Mouse (Mus musculus) Muller cell, postnatal 12 days (primary cell): ENCODE measurements at regions not wholly inside any gene's neighbourhood (a gene's known extent, or its start where the extent isn't known, plus 50 kb on each side); places are given as distances from the start of the nearest gene placed in this dataset.

Experiments used
- DNase-seq: peaks from one replicate; pipeline ENCODE4 v3.0.0-alpha.2; 2015; ENCODE audit errors: inconsistent ontology term

DNA sequence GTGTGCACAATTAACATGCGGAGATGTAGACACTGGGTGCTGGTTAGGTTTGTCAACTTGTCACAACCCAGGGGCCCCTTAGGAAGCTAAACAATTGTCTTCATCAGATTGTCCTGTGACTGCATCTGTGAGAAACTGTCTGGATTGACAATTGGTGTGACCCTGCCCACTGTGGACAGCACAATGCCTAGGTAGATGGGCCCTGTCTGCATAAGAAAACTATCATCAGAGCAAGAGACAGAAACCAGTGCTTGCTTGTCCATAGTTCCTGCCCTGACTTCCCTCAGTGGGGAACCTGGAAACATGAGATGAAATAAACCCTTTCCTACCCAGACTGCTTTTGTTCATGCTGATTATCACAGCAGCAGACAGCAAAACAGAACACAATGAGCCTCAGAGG is 63.5 kb upstream of the Tyw5 start:
- no peak for DNase-seq

DNA sequence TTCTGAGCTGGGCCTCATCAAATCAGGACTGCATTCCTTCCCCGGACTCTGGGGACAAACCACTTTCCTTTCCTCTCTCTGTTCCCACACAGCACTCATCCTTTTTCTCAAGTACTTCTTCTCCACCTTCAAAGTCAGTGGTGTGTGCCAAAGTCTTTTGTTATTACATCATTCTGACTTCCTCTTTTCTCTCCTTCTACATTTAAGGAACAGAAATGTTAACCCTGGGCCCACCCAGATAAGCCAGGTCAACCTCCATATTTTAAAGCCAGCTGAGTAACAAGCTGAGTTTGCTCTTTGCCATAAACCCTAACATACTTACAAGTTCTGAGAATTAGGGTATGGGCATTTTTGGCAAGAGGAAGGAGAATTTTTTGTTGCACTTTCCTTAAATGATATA is 65.3 kb upstream of the Tyw5 start:
- DNase-seq = no peak

DNA sequence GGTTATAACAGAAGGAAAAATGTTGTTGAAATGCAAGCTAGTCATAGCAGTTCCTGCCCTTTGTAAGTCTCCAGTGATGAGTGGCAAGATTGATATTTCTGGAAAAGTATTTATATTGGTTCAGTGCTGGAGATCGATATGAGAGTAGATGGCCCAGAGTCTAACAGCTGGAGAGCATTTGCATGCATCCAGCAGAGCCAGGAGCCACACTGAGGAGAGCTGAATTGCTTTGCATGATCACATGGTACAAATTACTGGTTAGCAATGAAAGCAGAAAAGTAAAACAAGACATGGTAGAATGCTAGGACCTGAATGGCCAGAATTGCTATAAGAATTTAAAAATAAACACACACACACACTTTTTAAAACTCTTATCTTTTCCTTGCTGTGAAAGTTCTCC is 70.8 kb upstream of the Tyw5 start:
- no peak for DNase-seq

DNA sequence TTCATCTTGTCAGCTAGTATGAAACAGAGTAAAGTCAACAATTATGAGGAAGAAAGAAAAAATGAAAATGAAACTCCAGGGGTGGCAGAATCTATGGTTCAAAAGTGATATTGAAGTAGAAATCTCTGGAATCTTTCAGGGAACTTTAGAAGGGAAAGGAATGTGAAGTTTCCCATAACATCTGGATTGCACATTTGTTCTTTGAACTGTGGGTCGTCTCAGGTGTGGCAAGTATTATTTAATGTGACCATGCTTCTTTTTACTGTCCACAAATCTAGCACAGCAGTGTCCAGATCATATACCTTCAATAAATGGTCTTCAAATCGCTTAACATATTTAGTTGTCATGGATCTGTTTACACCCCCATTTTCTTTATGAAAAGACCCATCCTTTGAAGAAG is 71.2 kb upstream of the Tyw5 start:
- no peak for DNase-seq

DNA sequence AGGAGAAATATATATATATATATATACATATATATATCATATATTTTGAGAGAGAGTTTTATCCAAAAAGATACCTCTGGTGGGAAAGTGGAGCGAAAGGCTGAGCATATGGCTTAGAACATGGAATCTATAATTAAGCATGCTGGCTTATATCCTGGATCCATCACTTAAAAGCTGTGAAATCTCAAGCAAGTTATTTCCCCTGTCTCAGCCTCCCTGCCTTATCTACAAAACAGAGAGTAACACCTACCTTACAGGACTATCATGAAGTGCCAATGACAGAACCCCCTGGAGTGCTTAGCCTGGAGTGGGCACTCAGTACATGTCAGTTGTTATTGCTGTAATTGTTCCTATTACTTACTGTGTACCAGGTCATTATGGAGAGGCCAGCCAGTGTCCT is 71.9 kb upstream of the Tyw5 start:
- no peak for DNase-seq

DNA sequence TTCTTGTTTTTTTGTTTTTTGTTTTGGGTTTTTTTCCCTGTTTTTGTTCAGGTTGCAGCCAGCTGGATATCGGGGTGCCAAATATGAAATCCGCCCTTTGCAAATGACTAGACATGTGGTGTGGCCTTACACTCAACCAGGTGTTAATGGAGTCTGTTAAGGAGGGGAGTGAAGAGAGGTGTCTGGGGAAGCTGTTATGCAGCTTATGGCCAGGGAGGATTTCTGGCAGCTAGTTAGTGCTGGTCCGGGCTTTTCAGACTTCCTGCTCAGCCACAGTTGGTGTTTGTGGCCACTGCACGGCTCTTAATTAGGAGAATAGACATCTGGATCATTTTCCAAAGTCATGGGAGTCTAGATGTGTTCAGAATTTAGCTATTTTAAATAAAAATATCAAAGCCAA is 72.7 kb upstream of the Tyw5 start:
- no peak for DNase-seq

DNA sequence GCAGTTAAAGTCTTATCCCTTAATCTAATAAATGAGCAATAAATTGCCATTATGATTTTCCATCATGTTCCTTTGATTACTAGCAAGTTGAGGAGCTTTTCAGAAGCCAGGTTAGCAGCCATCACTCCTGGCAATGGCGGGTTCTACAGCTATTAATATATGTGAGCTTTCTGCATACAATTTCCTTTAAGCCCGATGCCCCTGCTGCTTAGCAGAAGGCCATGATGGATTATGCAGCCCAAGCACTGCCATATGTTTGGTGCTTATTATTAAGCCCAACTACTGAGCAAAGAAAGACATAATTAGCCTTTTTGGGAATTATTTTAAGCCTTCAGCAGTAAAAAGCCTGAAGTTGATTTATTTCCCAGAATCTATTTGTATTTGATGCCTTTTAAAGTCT is 82.3 kb upstream of the Tyw5 start:
- DNase-seq = no peak

DNA sequence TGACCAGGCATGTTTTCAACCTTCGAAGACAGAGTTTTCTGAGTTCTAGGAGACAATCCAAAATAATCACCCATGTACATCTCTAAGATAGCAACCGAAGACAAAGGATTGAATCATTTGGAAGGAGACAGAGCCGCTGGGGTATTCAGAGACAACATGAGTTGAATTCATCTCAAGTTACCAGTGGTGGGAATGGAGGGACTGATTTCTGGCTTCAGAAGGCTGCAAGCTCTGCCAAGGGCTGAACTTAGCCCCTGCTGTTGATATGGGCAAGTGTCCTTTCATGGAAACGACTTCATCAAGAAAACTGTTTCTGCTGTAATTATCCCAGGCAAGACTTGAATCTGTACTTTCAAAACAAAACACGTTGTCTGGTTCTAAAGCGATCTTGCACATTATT is 82.7 kb upstream of the Tyw5 start:
- DNase-seq = no peak

DNA sequence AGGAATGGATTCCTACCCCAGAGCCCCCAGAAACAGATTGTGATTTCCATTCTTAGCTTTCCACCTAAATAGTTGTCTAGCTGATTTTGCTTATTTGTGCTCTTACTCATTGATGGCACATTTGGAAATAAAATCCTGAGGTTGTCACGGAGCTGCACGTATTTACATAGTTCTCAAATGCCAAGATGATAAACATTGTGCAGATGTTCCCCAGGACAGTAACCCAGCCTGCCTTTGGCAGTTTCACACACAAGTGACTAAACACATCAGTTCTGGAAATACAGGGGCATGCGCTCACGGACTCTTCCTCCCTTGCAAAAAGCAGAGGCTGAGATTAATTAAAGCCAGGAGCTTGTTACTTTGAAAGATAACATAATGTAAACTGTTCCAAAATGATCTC is 83.1 kb upstream of the Tyw5 start:
- no peak for DNase-seq

DNA sequence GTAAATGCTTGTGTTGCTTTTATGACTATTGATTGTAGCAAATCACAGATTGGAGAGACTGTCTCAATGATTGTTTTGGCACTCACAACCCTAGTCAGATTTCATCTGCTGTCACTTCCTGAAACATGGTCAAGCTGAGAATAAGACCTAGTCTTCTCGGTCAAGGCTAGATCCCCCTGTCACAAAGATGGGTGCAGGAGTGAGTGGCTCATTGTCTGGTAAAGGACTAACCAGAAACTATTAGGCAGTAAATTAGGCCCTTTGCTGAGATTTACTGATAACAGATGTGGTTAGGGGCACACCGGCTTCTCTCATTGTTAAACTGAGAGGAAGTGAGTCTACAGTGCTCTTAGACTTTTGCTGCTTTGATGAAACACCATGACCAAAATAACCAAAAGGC is 85.8 kb upstream of the Tyw5 start:
- no peak for DNase-seq

DNA sequence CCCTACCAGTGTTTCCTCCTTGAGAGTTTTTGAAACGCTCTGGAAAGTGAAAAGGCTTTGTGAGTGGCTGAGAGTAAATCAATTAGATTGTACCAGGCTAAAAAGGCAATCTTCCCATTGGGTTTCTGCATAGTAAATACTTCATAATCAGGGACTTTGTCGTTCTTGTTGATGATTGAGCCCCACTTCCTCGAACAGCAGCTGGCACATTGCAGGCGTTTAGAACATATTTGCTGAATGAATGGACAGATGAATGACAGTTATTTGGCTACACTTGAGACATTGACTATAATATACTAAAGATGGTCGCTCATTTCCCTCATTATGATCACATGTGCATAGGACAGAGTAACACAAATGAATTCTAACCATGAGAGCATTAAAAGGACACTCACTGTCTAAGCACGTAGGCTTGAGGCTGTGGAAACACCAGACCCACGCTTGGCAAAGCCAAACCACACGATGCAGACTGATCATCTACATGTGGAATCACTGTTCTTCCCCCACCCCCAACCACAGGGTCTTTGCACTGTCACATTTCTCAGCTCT is 90.7 kb upstream of the Tyw5 start:
- DNase-seq = peak; percentile 94

DNA sequence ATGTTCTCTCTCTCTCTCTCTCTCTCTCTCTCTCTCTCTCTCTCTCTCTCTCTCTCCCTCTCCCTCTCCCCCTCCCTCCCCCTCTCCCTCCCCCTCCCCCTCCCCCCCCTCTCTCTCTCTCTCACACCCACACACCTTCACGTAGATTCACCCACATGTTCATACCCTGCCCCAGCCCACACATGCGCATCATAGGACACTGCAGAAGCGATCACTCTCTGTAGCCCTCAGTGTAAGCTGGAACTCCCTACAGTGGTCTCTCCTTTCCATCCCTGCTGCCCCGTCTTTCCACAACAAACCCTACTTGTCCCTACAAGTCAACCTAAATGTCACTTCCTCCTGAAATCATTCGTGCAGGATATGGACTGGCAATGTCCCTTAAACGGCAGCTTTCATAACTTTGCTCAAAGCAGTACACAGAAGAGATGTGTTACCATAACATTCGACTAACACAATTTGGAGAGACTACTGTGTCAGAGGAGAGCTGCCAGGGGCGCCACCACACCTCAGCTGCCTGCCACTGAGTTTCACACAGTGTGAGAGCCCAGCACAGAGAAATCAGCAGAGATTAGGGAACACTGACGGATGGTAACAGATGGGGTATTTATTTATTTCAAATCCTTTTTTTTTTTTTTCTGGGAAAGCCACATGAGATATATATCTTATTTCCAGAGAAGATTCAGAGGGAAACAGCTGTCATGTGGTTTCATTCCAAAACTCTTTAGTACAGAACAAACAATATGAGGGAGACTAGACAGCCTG is 103.6 kb upstream of the Tyw5 start:
- no peak for DNase-seq

DNA sequence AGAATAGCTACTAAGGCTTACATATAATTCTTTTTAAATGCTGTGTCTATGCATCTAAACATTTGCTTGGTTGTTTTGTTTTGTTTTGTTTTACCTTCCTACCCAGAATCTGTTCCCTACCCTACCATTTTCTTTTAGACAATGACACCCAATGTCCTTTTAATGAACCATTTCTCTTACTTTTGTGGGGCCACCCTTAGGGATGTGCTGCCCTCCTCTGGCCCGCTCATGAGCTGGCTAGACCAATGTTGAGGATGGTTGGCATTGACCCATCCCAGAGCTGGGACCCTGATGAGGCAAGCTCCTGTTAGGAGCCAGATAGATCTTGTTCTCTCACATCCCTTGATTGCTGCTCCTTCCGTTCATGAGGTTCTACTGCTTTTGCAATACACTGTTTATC is 105.0 kb upstream of the Tyw5 start:
- DNase-seq = no peak

DNA sequence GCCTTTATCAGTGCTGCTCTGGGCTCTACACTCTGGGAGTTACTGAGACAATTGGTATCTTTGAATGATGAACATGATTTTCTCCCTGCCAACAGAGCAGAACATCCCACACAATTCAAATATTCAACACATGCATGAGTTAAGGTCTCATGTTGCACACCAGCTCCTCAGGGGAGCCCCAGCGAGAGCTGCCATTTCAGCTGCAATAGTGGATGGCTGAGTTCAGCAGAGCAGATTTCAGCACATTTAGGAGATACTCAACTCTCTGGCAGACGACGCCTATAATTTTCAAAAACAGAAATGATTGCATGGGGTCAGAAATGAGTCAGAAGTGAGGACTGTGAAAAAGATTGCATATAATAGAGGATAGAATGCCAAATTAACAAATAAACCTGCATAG is 105.6 kb upstream of the Tyw5 start:
- no peak for DNase-seq

DNA sequence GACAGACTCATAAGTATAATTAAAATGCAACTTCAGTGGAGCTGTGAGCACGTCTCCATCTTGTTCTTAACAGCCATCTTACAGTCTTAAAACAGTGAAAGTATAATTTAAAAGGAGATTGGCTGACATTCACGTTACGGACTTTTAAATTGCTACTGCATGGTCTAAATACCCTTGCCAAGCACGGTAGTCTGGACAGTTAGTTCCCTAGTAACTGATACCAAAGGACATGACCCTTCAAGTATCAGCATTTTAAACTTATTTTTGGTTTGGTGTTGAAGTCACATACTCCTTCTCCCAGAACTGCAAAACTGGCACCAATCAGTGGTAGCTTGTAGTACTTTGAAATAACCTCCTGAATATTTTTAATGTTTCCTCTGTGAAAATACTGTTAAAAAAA is 119.1 kb upstream of the Tyw5 start:
- no peak for DNase-seq

DNA sequence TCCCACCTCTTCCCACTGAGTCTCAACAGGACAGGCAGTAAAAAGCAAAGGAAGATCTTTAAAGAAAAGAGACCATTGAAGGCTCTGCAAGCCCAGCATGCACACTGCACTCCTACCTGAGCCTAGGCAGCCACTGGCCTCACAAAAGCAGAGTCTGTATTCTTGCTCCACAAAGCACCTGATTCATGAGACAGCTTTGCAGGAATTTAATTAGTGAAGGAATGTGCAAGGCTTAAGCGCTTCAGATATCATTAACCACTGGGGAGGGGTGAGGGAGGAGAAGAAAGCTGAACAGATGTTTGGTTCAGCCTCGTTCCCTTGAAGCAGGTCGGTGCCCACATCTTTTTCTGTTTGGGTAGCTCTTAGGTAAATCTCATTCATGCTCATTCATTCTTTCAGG is 121.8 kb upstream of the Tyw5 start:
- DNase-seq = peak; percentile 53

DNA sequence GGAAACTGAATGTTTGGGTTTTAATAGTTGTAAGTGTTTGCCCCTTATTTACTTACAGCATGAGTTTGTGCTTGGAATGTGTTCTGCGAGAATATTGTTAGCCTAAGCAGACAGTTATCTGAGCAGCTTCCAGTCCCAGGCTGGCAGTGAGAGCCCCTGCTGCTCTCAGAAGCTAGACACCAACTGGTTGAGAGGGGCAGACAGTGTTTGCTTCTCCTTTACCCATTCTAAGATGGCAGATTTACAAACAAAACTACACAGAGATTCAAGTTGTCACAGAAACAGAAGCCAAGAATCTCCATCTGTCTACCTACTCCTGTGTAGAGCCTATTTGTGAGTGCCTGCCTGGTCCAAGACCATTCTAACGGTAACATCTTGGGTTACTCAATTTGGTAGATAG is 122.4 kb upstream of the Tyw5 start:
- DNase-seq = no peak

DNA sequence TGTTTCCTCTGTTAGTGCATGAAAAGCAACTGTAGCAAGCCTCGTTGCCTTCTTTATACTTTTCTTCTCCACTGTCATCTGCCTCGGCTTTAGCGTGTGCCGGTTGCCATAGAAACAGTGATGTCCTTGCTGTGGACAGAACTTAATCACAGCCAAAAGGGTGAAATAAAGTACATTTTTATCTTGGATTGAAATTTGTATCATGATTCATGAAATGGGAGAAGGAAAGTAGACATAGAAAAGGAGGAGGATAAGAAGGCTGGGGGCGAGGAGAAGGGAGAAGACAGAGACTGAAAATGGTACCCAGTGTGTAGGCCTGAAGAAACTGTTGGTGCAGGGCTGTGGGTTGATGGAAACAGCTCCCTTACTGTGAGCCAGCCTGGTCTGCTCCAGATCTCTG is 130.5 kb upstream of the Tyw5 start:
- DNase-seq = no peak

DNA sequence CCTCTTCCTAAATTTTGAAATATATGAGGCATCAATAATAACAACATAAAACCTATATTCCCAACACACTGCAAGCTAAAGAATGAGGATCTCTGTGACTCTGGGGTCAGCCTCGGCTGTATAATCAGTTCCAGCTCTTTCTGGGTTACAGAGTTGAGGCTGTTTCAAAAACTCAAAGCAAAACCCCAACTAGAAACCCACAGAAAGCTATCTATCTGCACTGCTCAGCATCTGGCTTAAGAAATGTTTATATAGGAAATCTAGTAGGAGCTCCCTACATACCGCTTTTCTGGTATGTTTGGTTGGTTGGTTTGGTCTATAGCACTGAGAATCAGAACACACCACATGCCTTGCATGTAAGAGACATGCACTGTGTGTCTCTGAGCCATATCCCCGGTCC is 137.8 kb upstream of the Tyw5 start:
- no peak for DNase-seq

DNA sequence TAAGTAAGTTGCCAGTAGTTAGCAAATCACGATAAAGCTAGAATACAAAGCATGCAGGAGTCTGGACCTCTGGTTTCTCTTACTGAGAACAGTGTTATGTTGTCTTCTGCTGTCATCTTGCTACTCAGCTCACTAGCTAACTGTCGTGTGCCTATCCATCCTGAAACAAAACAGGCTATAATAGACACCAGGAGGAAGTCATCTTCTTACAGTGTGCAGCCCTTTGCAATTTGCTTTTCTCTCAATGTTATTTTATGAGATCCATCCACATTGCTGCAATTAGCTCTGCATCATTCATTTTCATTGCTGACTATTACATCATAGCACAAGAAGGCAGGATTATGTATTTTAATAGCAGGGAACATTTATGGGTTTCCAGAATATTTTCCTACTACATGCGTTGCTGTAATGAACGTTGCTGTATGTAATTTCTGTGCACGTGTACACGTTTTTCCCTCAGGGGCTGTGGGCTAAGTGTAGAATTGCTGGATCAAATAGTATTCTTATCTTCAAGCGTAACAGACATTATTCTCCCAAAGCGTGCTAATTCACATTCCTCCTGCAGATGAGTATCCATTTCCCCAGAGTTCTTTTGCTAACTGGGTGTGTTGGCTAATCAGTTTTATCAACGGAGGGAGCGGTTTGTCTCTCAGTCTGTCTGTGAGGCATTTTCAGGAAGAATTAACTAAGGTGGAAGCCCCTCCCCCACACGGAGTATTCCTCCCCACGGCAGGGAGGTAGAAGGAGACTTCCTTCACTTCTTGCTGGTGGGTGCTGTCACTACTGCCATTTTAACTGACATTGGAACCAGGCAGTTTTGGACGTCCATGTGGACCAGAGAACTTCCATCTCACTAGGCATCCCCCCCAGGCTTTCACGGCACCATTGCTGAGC is 139.1 kb upstream of the Tyw5 start:
- no peak for DNase-seq

DNA sequence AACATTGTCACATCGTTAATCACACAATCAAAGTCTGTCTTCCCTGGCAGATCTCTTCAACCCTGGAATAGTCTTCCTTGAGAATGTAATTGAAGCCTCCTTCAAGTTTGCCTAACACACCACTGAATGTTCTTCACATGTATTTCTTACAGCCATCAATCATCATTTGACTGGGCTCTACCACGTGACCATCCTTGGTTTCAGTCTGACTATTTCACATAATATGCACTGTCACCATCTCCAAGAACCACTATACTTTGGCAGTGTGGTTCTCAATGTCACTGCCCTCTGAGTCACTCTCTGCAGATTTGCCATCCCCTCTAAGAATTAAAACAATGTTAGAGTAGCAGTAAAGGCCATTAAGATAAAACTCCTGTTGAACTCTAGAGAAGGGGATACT is 154.6 kb upstream of the Tyw5 start:
- DNase-seq = no peak

DNA sequence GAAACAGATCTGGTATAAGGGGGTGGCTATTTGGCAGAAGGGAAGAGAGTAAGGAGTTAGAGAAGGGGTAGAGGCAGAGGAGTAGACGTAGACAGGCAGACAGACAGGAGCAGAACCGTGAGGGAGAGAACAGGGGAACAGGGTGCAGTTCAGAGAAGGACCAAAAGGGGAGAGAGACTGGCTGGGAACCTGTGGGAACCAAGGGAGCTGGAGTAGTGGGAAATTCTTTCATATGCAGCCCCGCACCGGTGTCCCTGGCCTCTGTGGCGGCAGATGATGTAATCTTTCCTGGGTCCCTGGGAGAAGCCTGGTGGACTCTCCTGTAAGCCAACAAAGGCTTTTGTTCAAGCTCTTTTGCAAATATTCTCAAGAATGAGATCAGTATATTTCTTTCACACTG is 157.8 kb upstream of the Tyw5 start:
- DNase-seq = no peak

DNA sequence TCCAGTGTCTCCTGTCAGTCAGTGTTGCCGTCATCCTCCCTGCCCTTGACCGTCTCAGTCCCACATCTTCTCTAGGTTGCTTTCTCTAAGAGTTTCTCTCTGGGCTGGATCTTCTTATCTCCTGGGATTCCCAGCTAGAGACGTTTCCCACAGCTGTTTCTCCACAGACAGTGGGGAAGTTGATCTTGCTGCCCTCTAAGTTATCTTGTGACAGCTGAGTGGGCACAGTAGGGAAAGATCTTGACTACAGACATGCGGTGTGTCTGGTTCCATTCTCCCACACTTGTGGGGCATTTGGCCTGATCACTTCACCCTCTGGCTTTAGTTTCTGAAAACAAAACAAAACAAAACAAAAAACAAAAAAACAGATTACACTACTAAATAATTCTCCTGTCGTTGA is 165.2 kb upstream of the Tyw5 start:
- no peak for DNase-seq
